Mouse (Mus musculus) retina, embryonic 14.5 days (tissue): ENCODE results near the gene Mgrn1.

Source experiments
- DNase-seq: peaks from one replicate; pipeline ENCODE4 v3.0.0-alpha.2; 2015; ENCODE audit warnings: low spot score

Mgrn1 gene

GRCm38 (mm10) chr16:4940311-4940850 is 54.3 kb downstream of the Mgrn1 start:
- DNase-seq = no peak

- DNase-seq = no peak
These were observed 55.0 kb downstream of the Mgrn1 start for GRCm38 (mm10) chr16:4941016-4941415.

GRCm38 (mm10) chr16:4942868-4943267 is 56.8 kb downstream of the Mgrn1 start:
- DNase-seq = no peak

- DNase-seq = no peak
These were observed 57.4 kb downstream of the Mgrn1 start for GRCm38 (mm10) chr16:4943431-4943830.

- DNase-seq = no peak
These were observed 59.4 kb downstream of the Mgrn1 start for GRCm38 (mm10) chr16:4945415-4945814.

GRCm38 (mm10) chr16:4946155-4946554 is 60.1 kb downstream of the Mgrn1 start:
- no peak for DNase-seq

- no peak for DNase-seq
These were observed 61.3 kb downstream of the Mgrn1 start for GRCm38 (mm10) chr16:4947378-4947777.

GRCm38 (mm10) chr16:4956609-4957008 is 70.6 kb downstream of the Mgrn1 start:
- DNase-seq = no peak

GRCm38 (mm10) chr16:4957446-4957845 is 71.4 kb downstream of the Mgrn1 start:
- no peak for DNase-seq

GRCm38 (mm10) chr16:4960260-4960659 is 74.2 kb downstream of the Mgrn1 start:
- DNase-seq = no peak

- DNase-seq = no peak
These were observed 77.3 kb downstream of the Mgrn1 start for GRCm38 (mm10) chr16:4963346-4963745.

- peak; percentile 95 for DNase-seq
These were observed 78.0 kb downstream of the Mgrn1 start, which contains the start of gene Anks3 for GRCm38 (mm10) chr16:4963797-4964709. Gene Anks3 (minus strand): TSS chr16:4964205.

- DNase-seq = no peak
These were observed 78.8 kb downstream of the Mgrn1 start for GRCm38 (mm10) chr16:4964731-4965391.

GRCm38 (mm10) chr16:4965392-4966129 is 79.5 kb downstream of the Mgrn1 start:
- DNase-seq = no peak

- no peak for DNase-seq
These were observed 82.4 kb downstream of the Mgrn1 start for GRCm38 (mm10) chr16:4968426-4968825.

GRCm38 (mm10) chr16:4969055-4969843 is 83.2 kb downstream of the Mgrn1 start:
- DNase-seq = no peak

- no peak for DNase-seq
These were observed 85.6 kb downstream of the Mgrn1 start for GRCm38 (mm10) chr16:4971626-4972025.

- DNase-seq = no peak
These were observed 88.5 kb downstream of the Mgrn1 start for GRCm38 (mm10) chr16:4974521-4974920.

GRCm38 (mm10) chr16:4976180-4976579 is 90.1 kb downstream of the Mgrn1 start:
- no peak for DNase-seq

- no peak for DNase-seq
These were observed 92.4 kb downstream of the Mgrn1 start for GRCm38 (mm10) chr16:4978275-4979051.
